Mouse (Mus musculus): Measurements from ENCODE around the gene 1110032A03Rik. TPM values are rescaled to one million over a fixed set of nuclear protein-coding genes. Genes with fewer than 3 reads are reported as not detected.

The 1110032A03Rik gene
- polyA plus RNA-seq, 1 experiment from 2014 or later, result 31.2 TPM

- no peak for ATAC-seq (replicated peaks; ENCODE audit: low FRiP score)
- Histone ChIP-seq H3K4me3 (ENCODE audit: low read depth, low read length) (no peak overlapping the region), H3K9me3 (ENCODE audit: control insufficient read depth, low read length) (no peaks in the 10 kb centered on the region), H3K36me3 (ENCODE audit: control insufficient read depth, insufficient read depth, low read length) (no peaks in the 10 kb centered on the region), H3K9ac (ENCODE audit: low read length) (no peak overlapping the region), H3K27ac (ENCODE audit: low read depth, low read length) (no peak overlapping the region), H3K4me2 (ENCODE audit: low read depth, low read length, severe bottlenecking) (no peak overlapping the region), H3K4me1 (replicated peaks; ENCODE audit: control insufficient read depth, insufficient read depth, low read length) (peaks cover 16% of the 10 kb centered on the region), H3K27me3 (ENCODE audit: control insufficient read depth, insufficient read depth, low read length) (no peaks in the 10 kb centered on the region)
- WGBS, result 86% methylated on average over 7 of the region's 7 CpGs
- DNase-seq (ENCODE audit: low spot score), result no peak
Observed at GRCm38 (mm10) chr9:50723406-50723805, 51.9 kb downstream of the 1110032A03Rik start.

DNA sequence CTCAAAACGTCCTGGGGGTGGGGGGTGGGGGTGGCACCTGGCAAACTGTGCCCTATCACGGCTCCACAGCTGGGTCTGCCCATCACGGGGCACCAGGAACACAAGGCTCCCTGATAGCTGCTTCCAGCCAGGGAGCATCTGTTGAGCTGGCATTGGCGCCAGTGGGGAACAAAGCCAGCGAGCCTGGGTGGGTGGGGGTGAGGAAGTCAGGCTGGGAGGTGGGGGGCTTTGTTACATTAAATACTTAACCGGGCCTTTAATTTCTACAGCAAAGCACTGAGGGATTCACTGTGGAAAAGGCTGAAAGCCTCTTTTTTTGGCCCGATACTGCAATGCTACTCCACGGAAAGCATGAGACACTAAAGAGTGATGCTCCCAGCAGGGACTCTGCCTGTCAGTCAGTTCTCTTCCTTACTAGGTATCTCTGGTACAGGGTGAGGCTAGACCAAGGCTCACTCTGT is 52.8 kb downstream of the 1110032A03Rik start:
- Histone ChIP-seq H3K27ac (ENCODE audit: low read depth, low read length) (no peak overlapping the region), H3K4me1 (replicated peaks; ENCODE audit: control insufficient read depth, insufficient read depth, low read length) (peaks cover 16% of the 10 kb centered on the region), H3K4me2 (ENCODE audit: low read depth, low read length, severe bottlenecking) (no peak overlapping the region), H3K9me3 (ENCODE audit: control insufficient read depth, low read length) (no peaks in the 10 kb centered on the region), H3K9ac (ENCODE audit: low read length) (no peak overlapping the region), H3K27me3 (ENCODE audit: control insufficient read depth, insufficient read depth, low read length) (no peaks in the 10 kb centered on the region), H3K36me3 (ENCODE audit: control insufficient read depth, insufficient read depth, low read length) (no peaks in the 10 kb centered on the region), H3K4me3 (ENCODE audit: low read depth, low read length) (no peak overlapping the region)
- DNase-seq (ENCODE audit: low spot score), result no peak
- ATAC-seq (replicated peaks; ENCODE audit: low FRiP score), result no peak
- 62% methylated on average over 8 of the region's 8 CpGs for WGBS

GRCm38 (mm10) chr9:50721061-50721460 is 54.3 kb downstream of the 1110032A03Rik start:
- ATAC-seq (replicated peaks; ENCODE audit: low FRiP score) (no peak), DNase-seq (ENCODE audit: low spot score) (no peak)
- peaks cover 8% of the 10 kb centered on the region for H3K4me1 ChIP-seq (replicated peaks; ENCODE audit: control insufficient read depth, insufficient read depth, low read length)
- no peaks in the 10 kb centered on the region for H3K27me3 ChIP-seq (ENCODE audit: control insufficient read depth, insufficient read depth, low read length)
- no peak overlapping the region for H3K4me3 ChIP-seq (ENCODE audit: low read depth, low read length)
- no peak overlapping the region for H3K9ac ChIP-seq (ENCODE audit: low read length)
- no peaks in the 10 kb centered on the region for H3K9me3 ChIP-seq (ENCODE audit: control insufficient read depth, low read length)
- no peaks in the 10 kb centered on the region for H3K36me3 ChIP-seq (ENCODE audit: control insufficient read depth, insufficient read depth, low read length)
- no peak overlapping the region for H3K27ac ChIP-seq (ENCODE audit: low read depth, low read length)
- no peak overlapping the region for H3K4me2 ChIP-seq (ENCODE audit: low read depth, low read length, severe bottlenecking)
- 48% methylated on average over 12 of the region's 12 CpGs for WGBS

- no peak overlapping the region for H3K4me2 ChIP-seq (ENCODE audit: low read depth, low read length, severe bottlenecking)
- no peak for ATAC-seq (replicated peaks; ENCODE audit: low FRiP score)
- no peak overlapping the region for H3K27ac ChIP-seq (ENCODE audit: low read depth, low read length)
- no peaks in the 10 kb centered on the region for H3K36me3 ChIP-seq (ENCODE audit: control insufficient read depth, insufficient read depth, low read length)
- 0 out of 2 replicates have a peak, but pooled peaks cover 2% of the 10 kb centered on the region for H3K4me1 ChIP-seq (replicated peaks; ENCODE audit: control insufficient read depth, insufficient read depth, low read length)
- no peak for DNase-seq (ENCODE audit: low spot score)
- H3K9ac ChIP-seq (ENCODE audit: low read length), result no peak overlapping the region
- no peaks in the 10 kb centered on the region for H3K27me3 ChIP-seq (ENCODE audit: control insufficient read depth, insufficient read depth, low read length)
- H3K4me3 ChIP-seq (ENCODE audit: low read depth, low read length), result no peak overlapping the region
- H3K9me3 ChIP-seq (ENCODE audit: control insufficient read depth, low read length), result no peaks in the 10 kb centered on the region
- WGBS, result 87% methylated on average over 4 of the region's 4 CpGs
Observed at GRCm38 (mm10) chr9:50718878-50719277, 56.4 kb downstream of the 1110032A03Rik start.

GRCm38 (mm10) chr9:50714188-50714587 is 61.1 kb downstream of the 1110032A03Rik start:
- ATAC-seq (replicated peaks; ENCODE audit: low FRiP score), result no peak
- WGBS, result 69% methylated on average over 4 of the region's 4 CpGs
- no peaks in the 10 kb centered on the region for H3K9me3 ChIP-seq (ENCODE audit: control insufficient read depth, low read length)

More at GRCm38 (mm10) chr9:50714188-50714587, 61.1 kb downstream of the 1110032A03Rik start:
- Histone ChIP-seq H3K36me3 (ENCODE audit: control insufficient read depth, insufficient read depth, low read length) (no peaks in the 10 kb centered on the region), H3K27ac (ENCODE audit: low read depth, low read length) (no peak overlapping the region), H3K4me3 (ENCODE audit: low read depth, low read length) (no peak overlapping the region), H3K4me1 (replicated peaks; ENCODE audit: control insufficient read depth, insufficient read depth, low read length) (no peaks in the 10 kb centered on the region), H3K4me2 (ENCODE audit: low read depth, low read length, severe bottlenecking) (no peak overlapping the region), H3K9ac (ENCODE audit: low read length) (no peak overlapping the region), H3K27me3 (ENCODE audit: control insufficient read depth, insufficient read depth, low read length) (no peaks in the 10 kb centered on the region)
- DNase-seq (ENCODE audit: low spot score), result no peak

Other genes starting within 250 kb of the 1110032A03Rik start
- gene Pts, start 246.8 kb downstream of the 1110032A03Rik start, polyA plus RNA-seq (2014; fragmentation: Nextera tagmentation; extraction: Ambion mirVana), result 77.5 and 93.5 TPM in 2 replicates
- 9.6 and 10.3 TPM in 2 replicates for gene Il18, start 220.7 kb downstream of the 1110032A03Rik start, polyA plus RNA-seq (2014; fragmentation: Nextera tagmentation; extraction: Ambion mirVana)
- 0.33 and 0.63 TPM in 2 replicates for gene Bco2, start 220.3 kb downstream of the 1110032A03Rik start, polyA plus RNA-seq (2014; fragmentation: Nextera tagmentation; extraction: Ambion mirVana)
- 0.28 TPM in 1 of 2 replicates, not detected in the other for gene Tex12, start 214.2 kb downstream of the 1110032A03Rik start, polyA plus RNA-seq (2014; fragmentation: Nextera tagmentation; extraction: Ambion mirVana)
- 257 and 262 TPM in 2 replicates for gene Sdhd, start 171.7 kb downstream of the 1110032A03Rik start, polyA plus RNA-seq (2014; fragmentation: Nextera tagmentation; extraction: Ambion mirVana)
- 318 and 323 TPM in 2 replicates for gene Timm8b, start 171.6 kb downstream of the 1110032A03Rik start, polyA plus RNA-seq (2014; fragmentation: Nextera tagmentation; extraction: Ambion mirVana)
- 7.2 and 8.6 TPM in 2 replicates for gene Pih1d2, start 158.2 kb downstream of the 1110032A03Rik start, polyA plus RNA-seq (2014; fragmentation: Nextera tagmentation; extraction: Ambion mirVana)
- 23.3 and 24.3 TPM in 2 replicates for gene Nkapd1, start 158.1 kb downstream of the 1110032A03Rik start, polyA plus RNA-seq (2014; fragmentation: Nextera tagmentation; extraction: Ambion mirVana)
- gene Dlat, start 115.7 kb downstream of the 1110032A03Rik start, polyA plus RNA-seq (2014; fragmentation: Nextera tagmentation; extraction: Ambion mirVana), result 53.2 and 57.7 TPM in 2 replicates
- 18.1 and 19.5 TPM in 2 replicates for gene Dixdc1, start 36.0 kb downstream of the 1110032A03Rik start, polyA plus RNA-seq (2014; fragmentation: Nextera tagmentation; extraction: Ambion mirVana)
- gene 2310030G06Rik, start 29.0 kb downstream of the 1110032A03Rik start, polyA plus RNA-seq (2014; fragmentation: Nextera tagmentation; extraction: Ambion mirVana), result 0.79 and 2.3 TPM in 2 replicates
- gene Cryab, start 24.2 kb downstream of the 1110032A03Rik start, polyA plus RNA-seq (2014; fragmentation: Nextera tagmentation; extraction: Ambion mirVana), result 5.5 and 6.0 TPM in 2 replicates
- gene Hspb2, start 23.2 kb downstream of the 1110032A03Rik start, polyA plus RNA-seq (2014; fragmentation: Nextera tagmentation; extraction: Ambion mirVana), result 0.73 TPM in 1 of 2 replicates, not detected in the other
- 12.6 and 14.0 TPM in 2 replicates for gene Fdxacb1, start 7.3 kb downstream of the 1110032A03Rik start, polyA plus RNA-seq (2014; fragmentation: Nextera tagmentation; extraction: Ambion mirVana)
- gene Alg9, start 501 bp downstream of the 1110032A03Rik start, polyA plus RNA-seq (2014; fragmentation: Nextera tagmentation; extraction: Ambion mirVana), result 33.4 and 40.3 TPM in 2 replicates
- 125 and 132 TPM in 2 replicates for gene Ppp2r1b, start 69.8 kb upstream of the 1110032A03Rik start, polyA plus RNA-seq (2014; fragmentation: Nextera tagmentation; extraction: Ambion mirVana)
- gene Sik2, start 233.6 kb upstream of the 1110032A03Rik start, polyA plus RNA-seq (2014; fragmentation: Nextera tagmentation; extraction: Ambion mirVana), result 17.1 and 18.4 TPM in 2 replicates

Measured in forebrain, embryonic 11.5 days (tissue).